Mouse (Mus musculus): ENCODE measurements around the gene Map4k3.

GRCm38 (mm10) chr17:80577214-80577613 is 151.1 kb downstream of the Map4k3 start:
- TF ChIP-seq CTCF (IDR thresholded peaks at IDR 0.05) (no peak), EP300 (IDR thresholded peaks at IDR 0.05) (no peak)

Measured in lung, postnatal 0 days (tissue).